Mouse (Mus musculus): ENCODE data around the gene Ddrgk1.

GRCm38 (mm10) chr2:130663342-130663741, 1.1 kb downstream of the Ddrgk1 start:
- TF ChIP-seq CTCF (IDR thresholded peaks at IDR 0.05; ENCODE audit: control insufficient read depth, insufficient read depth, insufficient read length), result no peak
- no peak for TF ChIP-seq MAX (IDR thresholded peaks at IDR 0.05)
- no peak for TF ChIP-seq MYOG (IDR thresholded peaks at IDR 0.05; ENCODE audit: control insufficient read depth, extremely low read depth, insufficient read length)

Data from C2C12 (cell line).